Mouse (Mus musculus) CH12.LX (cell line): ENCODE measurements around the gene Ldlr.

Source experiments
- CHD1 ChIP-seq: IDR thresholded peaks from 2 replicates; pipeline ENCODE4 v1.6.1; 2012; ENCODE audit warnings: low read depth, low read length, improper control_type of control experiment, inconsistent platforms
- CTCF ChIP-seq, 2 experiments: IDR thresholded peaks in 1 of 2; conservative IDR thresholded peaks in 1 of 2; 2 replicates each; pipeline ENCODE4 v1.5.1; 2011 to 2012; ENCODE audit warnings: low read depth in 2 of 2, low read length in 2 of 2, improper control_type of control experiment in 1 of 2, inconsistent platforms in 1 of 2, mild to moderate bottlenecking in 1 of 2, moderate library complexity in 1 of 2
- ETS1 ChIP-seq: conservative IDR thresholded peaks from 2 replicates; pipeline ENCODE4 v1.6.1; 2012; ENCODE audit warnings: low read depth, mild to moderate bottlenecking, inconsistent platforms, low read length, improper control_type of control experiment, moderate library complexity
- GABPA ChIP-seq: IDR thresholded peaks from 2 replicates; pipeline ENCODE4 v1.6.1; 2012; ENCODE audit warnings: low read depth, low read length, improper control_type of control experiment, inconsistent platforms; ENCODE audit not compliant: insufficient replicate concordance
- IRF4 ChIP-seq: IDR thresholded peaks from 2 replicates; pipeline ENCODE4 v1.6.1; 2014; ENCODE audit warnings: low read depth, mild to moderate bottlenecking, inconsistent platforms, low read length, improper control_type of control experiment
- JUND ChIP-seq: conservative IDR thresholded peaks from 2 replicates; pipeline ENCODE4 v1.6.1; 2011; ENCODE audit warnings: low read depth, low read length, improper control_type of control experiment
- KAT2A ChIP-seq: IDR thresholded peaks from 2 replicates; pipeline ENCODE4 v1.6.1; 2012; ENCODE audit warnings: low read length, improper control_type of control experiment, inconsistent platforms; ENCODE audit not compliant: insufficient replicate concordance
- POLR2AphosphoS2 ChIP-seq: IDR thresholded peaks from 2 replicates; pipeline ENCODE4 v1.6.1; 2011; ENCODE audit warnings: low read depth, low read length, improper control_type of control experiment
- RAD21 ChIP-seq: IDR thresholded peaks from 2 replicates; pipeline ENCODE4 v1.6.1; 2011; ENCODE audit warnings: low read depth, mild to moderate bottlenecking, low read length, improper control_type of control experiment, moderate library complexity
- SIN3A ChIP-seq: IDR thresholded peaks from 2 replicates; pipeline ENCODE4 v1.6.1; 2012; ENCODE audit warnings: low read length, improper control_type of control experiment, inconsistent platforms
- SMC3 ChIP-seq: IDR thresholded peaks from 2 replicates; pipeline ENCODE4 v1.6.1; 2011; ENCODE audit warnings: low read depth, low read length, improper control_type of control experiment
- UBTF ChIP-seq: IDR thresholded peaks from 2 replicates; pipeline ENCODE4 v1.6.1; 2012; ENCODE audit warnings: low read depth, mild to moderate bottlenecking, inconsistent platforms, low read length, improper control_type of control experiment, moderate library complexity
- ZMIZ1 ChIP-seq: IDR thresholded peaks from 2 replicates; pipeline ENCODE4 v1.6.1; 2012; ENCODE audit warnings: low read depth, mild to moderate bottlenecking, inconsistent platforms, low read length, improper control_type of control experiment
- ZNF384 ChIP-seq: IDR thresholded peaks from 2 replicates; pipeline ENCODE4 v1.6.1; 2012; ENCODE audit warnings: low read depth, low read length, improper control_type of control experiment, inconsistent platforms

GRCm38 (mm10) chr9:21791861-21792260 lies 68.6 kb downstream of the Ldlr start:
- TF ChIP-seq CHD1: no peak
- no peak for TF ChIP-seq CTCF (conservative IDR thresholded peaks at IDR 0.05 in 1 of 2, IDR thresholded peaks at IDR 0.05 in 1 of 2; ENCODE audit: low read depth in 2 of 2, low read length in 2 of 2)
- TF ChIP-seq POLR2AphosphoS2: no peak
- no peak for TF ChIP-seq ETS1
- no peak for TF ChIP-seq IRF4
- TF ChIP-seq GABPA: no peak
- no peak for TF ChIP-seq KAT2A
- TF ChIP-seq SIN3A: no peak
- no peak for TF ChIP-seq JUND
- no peak for TF ChIP-seq ZMIZ1
- no peak for TF ChIP-seq ZNF384
- TF ChIP-seq SMC3: no peak
- no peak for TF ChIP-seq RAD21
- no peak for TF ChIP-seq UBTF
